23 mouse cellular contexts compared by ENCODE assay signal in the genomic region with DNA sequence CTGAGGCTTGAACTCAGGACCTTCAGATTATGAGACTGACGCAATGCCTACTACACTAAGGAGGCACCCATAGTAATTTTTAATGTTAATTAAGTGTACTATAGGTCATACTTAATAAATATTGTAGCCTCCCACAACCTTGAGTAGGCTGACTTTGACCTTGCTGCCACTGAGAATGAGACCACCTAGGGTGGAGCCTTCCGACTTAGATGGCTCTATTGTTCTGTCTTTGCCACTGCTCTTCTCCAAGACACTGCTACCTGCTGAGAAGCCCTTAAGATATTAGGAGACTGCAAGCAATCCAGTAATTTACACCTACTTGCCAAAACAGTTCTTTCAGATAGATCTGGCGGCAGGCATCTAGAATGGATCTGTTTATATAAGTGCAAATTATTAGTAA. TPM values are rescaled to one million over a fixed set of nuclear protein-coding genes. Genes with fewer than 3 reads are reported as not detected.
DNase-seq lines count a peak whose midpoint lies in the region; TF ChIP-seq lines count a peak whose summit lies in the region.
"Not testable (repeated sequence)": the region's sequence is repeated elsewhere in the genome, so short reads cannot be mapped to it uniquely, and the experiment has no call there.
"Had no signal": no experiment of that assay in that cellular context is flagged by ENCODE, and none has a peak within 500 bp of the region (broad histone marks: within the 10 kb centered on the region; RNA-seq: fewer than 3 reads in every experiment).

No protein-coding gene starts in this region.

- TF ChIP-seq EP300 in ES-Bruce4 (IDR thresholded peaks at IDR 0.05; ENCODE audit: insufficient read depth, low read depth, low read length) = 0 out of 2 replicates have a peak, but pooled peaks have one; percentile 54

- DNase-seq in ES-CJ7 (ENCODE audit: low read depth, low spot score) (peak; percentile 90), ES-E14 (ENCODE audit: low read depth, low spot score) (peak; percentile 47), R1 (ENCODE audit: low read depth, low spot score) (peak; percentile 85), ZHBTc4 (ENCODE audit: low read depth, low spot score) (peak; percentile 64)
- peak; percentile 24 for DNase-seq in heart, adult 11 months

- H3K27ac ChIP-seq in ES-Bruce4 (ENCODE audit: insufficient read depth, low read length) = peak overlapping the region; percentile 54; the same call in 1 of the 2 replicates
- not testable (repeated sequence) for H3K27ac ChIP-seq in ES-E14 (ENCODE audit: insufficient read depth, low read depth, low read length, poor library complexity, severe bottlenecking)

- H3K4me3 ChIP-seq in ES-Bruce4 (ENCODE audit: low read depth, low read length); ES-E14 (ENCODE audit: insufficient read depth in 1 of 2, low read depth in 1 of 2, low read length in 2 of 2, poor library complexity in 1 of 2, severe bottlenecking in 1 of 2): not testable (repeated sequence)

- in situ Hi-C loops in ES-E14 (cut with MboI; ENCODE audit: low sequenced_read_pairs in 2 of 2, unreplicated experiment in 2 of 2) = not testable (repeated sequence)

- not testable (repeated sequence) for H3K27me3 ChIP-seq in ES-Bruce4 (ENCODE audit: control insufficient read depth, insufficient read depth, low read length, poor library complexity, severe bottlenecking)

- not testable (repeated sequence) for TF ChIP-seq POLR2A in ES-Bruce4 (IDR thresholded peaks at IDR 0.05; ENCODE audit: insufficient read depth, low read length)

- not testable (repeated sequence) for H3K9ac ChIP-seq in ES-Bruce4 (ENCODE audit: low read depth, poor library complexity, severe bottlenecking); ES-E14 (ENCODE audit: insufficient read depth, low read depth, low read length, poor library complexity, severe bottlenecking)

- not testable (repeated sequence) for H3K9me3 ChIP-seq in ES-Bruce4 (replicated peaks; ENCODE audit: control insufficient read depth, insufficient read depth, low read length, poor library complexity, severe bottlenecking); ES-E14 (ENCODE audit: control insufficient read depth, insufficient read depth, low read depth, low read length)

- not testable (repeated sequence) for TF ChIP-seq CTCF in ES-Bruce4 (IDR thresholded peaks at IDR 0.05; ENCODE audit: low read depth, low read length)

- not testable (repeated sequence) for H3K36me3 ChIP-seq in ES-Bruce4 (ENCODE audit: control insufficient read depth, insufficient read depth, low read length, poor library complexity, severe bottlenecking); ES-E14 (ENCODE audit: control insufficient read depth, insufficient read depth, low read length, poor library complexity, severe bottlenecking)

- not testable (repeated sequence) for H3K4me1 ChIP-seq in ES-Bruce4 (ENCODE audit: control insufficient read depth, insufficient read depth, low read length); ES-E14 (ENCODE audit: control insufficient read depth in 2 of 2, insufficient read depth in 2 of 2, low read length in 2 of 2, poor library complexity in 1 of 2)

RNA-seq across cellular contexts. Expression of gene Gm21060, which starts 24.0 kb away (rescaled TPM):
- polyA plus RNA-seq in ES-Bruce4 (2011; ENCODE audit: insufficient read depth, insufficient read length, low read depth, missing spikeins) = 7.1 and 12.1 TPM in 2 replicates
- 13.5 TPM in 1 of 2 replicates, not detected in the other for total RNA-seq in ES-E14 (2012; rRNA removed)
- total RNA-seq: adrenal gland, adult 18-20 months; adrenal gland, adult 2 months; adrenal gland, adult 8-10 months; adrenal gland, postnatal 10 days; adrenal gland, postnatal 14 days; adrenal gland, postnatal 25 days; adrenal gland, postnatal 36 days; adrenal gland, postnatal 4 days; CH12.LX; G1E; MEL had no signal
- polyA plus RNA-seq: activated CD4-positive, CD25-positive, alpha-beta regulatory T cell, adult 4 months; adrenal gland, adult 2 months; brain, embryonic 14.5 days; C2C12; CD4-positive, CD25-positive, alpha-beta regulatory T cell, adult 4 months; cerebellum, adult 2 months; G1E; Patski had no signal

Comparison
In these comparisons a context has a peak if more than half of its experiments do, and no peak if none do; other contexts are left out.
1. DNase-seq: peak in every context shown above with its lines; median percentile 90 in ES-CJ7; 85 in R1; 64 in ZHBTc4; 47 in ES-E14; 24 in heart, adult 11 months.